Mouse (Mus musculus) thymus, adult 2 months (tissue): Measurements from ENCODE around the gene Zdhhc8.

Experiments
- CTCF ChIP-seq: fragments of 200-500 bp; IDR thresholded peaks from 2 replicates; pipeline ENCODE4 v1.5.1; 2012; ENCODE audit warnings: mild to moderate bottlenecking, control low read depth, low read length, moderate library complexity, borderline replicate concordance; ENCODE audit not compliant: control insufficient read depth, poor library complexity, insufficient read depth; ENCODE audit errors: extremely low read depth
- POLR2A ChIP-seq: fragments of 200-500 bp; IDR thresholded peaks from 2 replicates; pipeline ENCODE4 v1.6.1; 2012; ENCODE audit warnings: mild to moderate bottlenecking, low read length, control low read depth, moderate library complexity; ENCODE audit not compliant: control insufficient read depth, poor library complexity, insufficient read depth; ENCODE audit errors: extremely low read depth

GRCm38 (mm10) chr16:18202061-18202460 is 32.9 kb downstream of the Zdhhc8 start:
- no peak for TF ChIP-seq CTCF
- no peak for TF ChIP-seq POLR2A
